Mouse (Mus musculus): Measurements from ENCODE around the gene Pts. TPM values are rescaled to one million over a fixed set of nuclear protein-coding genes. Genes with fewer than 3 reads are reported as not detected.

Gene Pts
- polyA plus RNA-seq, 2 experiments, result 64.2 to 64.3 TPM

DNA sequence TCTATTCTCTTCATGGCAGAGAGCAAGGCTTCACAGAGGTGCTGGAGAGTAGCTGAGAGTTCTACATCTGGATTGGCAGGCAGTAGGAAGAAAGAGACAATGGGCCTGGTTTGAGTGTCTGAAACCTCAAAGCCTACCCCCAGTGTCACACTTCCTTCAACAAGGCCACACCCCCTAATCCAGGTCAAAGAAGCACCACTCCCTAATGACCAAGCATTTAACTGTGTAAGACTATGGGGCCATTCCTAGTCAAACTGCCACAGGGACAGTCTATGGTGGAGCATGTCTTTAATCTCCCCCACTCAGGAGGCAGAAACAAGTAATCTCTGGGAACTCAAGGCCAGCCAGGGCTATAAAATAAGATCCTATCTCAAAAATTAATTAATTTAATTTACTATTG is 37.7 kb downstream of the Pts start:
- no peaks in the 10 kb centered on the region for H3K27me3 ChIP-seq (ENCODE audit: control insufficient read depth, insufficient read depth, low read length)
- no peak overlapping the region for H3K4me2 ChIP-seq (replicated peaks; ENCODE audit: low read depth, low read length, severe bottlenecking)
- no peaks in the 10 kb centered on the region for H3K9me3 ChIP-seq (ENCODE audit: control insufficient read depth, low read length)
- TF ChIP-seq POLR2A (IDR thresholded peaks at IDR 0.05; ENCODE audit: borderline replicate concordance, extremely low read depth, insufficient read depth, insufficient read length), result no peak
- ATAC-seq (ENCODE audit: low FRiP score, low read depth) (no peak), DNase-seq (ENCODE audit: low spot score) (no peak)
- no peaks in the 10 kb centered on the region for H3K36me3 ChIP-seq (ENCODE audit: control insufficient read depth, insufficient read depth, low read length)
- no peak overlapping the region for H3K27ac ChIP-seq (replicated peaks; ENCODE audit: low read depth, low read length)
- H3K4me3 ChIP-seq (replicated peaks; ENCODE audit: low read length), result no peak overlapping the region
- H3K9ac ChIP-seq (ENCODE audit: low read depth, low read length, severe bottlenecking), result no peak overlapping the region
- H3K4me1 ChIP-seq (ENCODE audit: control insufficient read depth, insufficient read depth, low read length), result no peaks in the 10 kb centered on the region

DNA sequence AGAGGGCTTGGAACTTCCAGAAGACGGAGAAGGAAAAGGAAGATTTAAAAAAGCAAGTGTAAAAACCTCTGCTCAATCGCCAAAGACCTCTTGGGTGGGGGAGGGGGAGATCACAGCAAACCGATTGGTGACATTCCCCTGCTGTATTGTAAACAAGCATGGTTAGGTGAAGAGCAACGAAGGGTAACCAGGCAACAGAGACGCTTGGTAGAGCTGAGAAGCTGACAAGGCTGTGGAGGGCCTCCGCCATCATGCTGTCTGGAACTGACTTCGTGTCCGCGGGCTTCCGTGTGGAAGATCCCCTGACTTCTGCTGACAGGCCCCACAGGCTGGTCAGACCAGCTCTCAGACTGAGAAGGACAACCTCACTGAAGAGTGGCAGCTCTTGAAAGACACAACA is 43.0 kb downstream of the Pts start:
- no peak overlapping the region for H3K9ac ChIP-seq (ENCODE audit: low read depth, low read length, severe bottlenecking)
- DNase-seq (ENCODE audit: low spot score), result no peak
- H3K27ac ChIP-seq (replicated peaks; ENCODE audit: low read depth, low read length), result no peak overlapping the region
- 6% methylated on average over 10 of the region's 10 CpGs for WGBS
- no peaks in the 10 kb centered on the region for H3K4me1 ChIP-seq (ENCODE audit: control insufficient read depth, insufficient read depth, low read length)
- no peak overlapping the region for H3K4me3 ChIP-seq (replicated peaks; ENCODE audit: low read length)
- no peak for ATAC-seq (ENCODE audit: low FRiP score, low read depth)
- no peaks in the 10 kb centered on the region for H3K27me3 ChIP-seq (ENCODE audit: control insufficient read depth, insufficient read depth, low read length)
- no peaks in the 10 kb centered on the region for H3K36me3 ChIP-seq (ENCODE audit: control insufficient read depth, insufficient read depth, low read length)
- TF ChIP-seq POLR2A (IDR thresholded peaks at IDR 0.05; ENCODE audit: borderline replicate concordance, extremely low read depth, insufficient read depth, insufficient read length), result no peak
- peak overlapping the region; percentile 25; the same call in 1 of the 2 replicates for H3K4me2 ChIP-seq (replicated peaks; ENCODE audit: low read depth, low read length, severe bottlenecking)
- H3K9me3 ChIP-seq (ENCODE audit: control insufficient read depth, low read length), result no peaks in the 10 kb centered on the region

DNA sequence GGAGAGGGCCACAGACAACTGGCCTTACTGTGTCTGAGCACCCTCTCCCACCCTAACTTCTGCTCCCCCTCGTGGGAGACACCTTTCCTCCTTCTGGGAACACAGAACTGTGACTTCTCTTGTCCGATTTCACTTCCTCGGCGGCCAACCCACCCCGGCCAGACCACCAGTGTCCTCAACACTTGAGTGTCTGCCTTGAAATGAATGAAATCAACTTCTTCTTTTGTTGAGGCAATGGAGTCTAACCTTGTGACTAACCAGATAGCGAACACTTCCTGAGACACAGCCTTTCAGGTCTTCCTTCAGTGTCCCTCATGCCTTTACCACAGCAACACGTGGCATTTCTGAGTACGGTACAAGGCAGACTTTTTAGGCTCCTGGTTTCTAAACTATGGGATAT is 45.8 kb downstream of the Pts start:
- WGBS, result 84% methylated on average over 8 of the region's 8 CpGs
- H3K9me3 ChIP-seq (ENCODE audit: control insufficient read depth, low read length), result no peaks in the 10 kb centered on the region
- no peak for ATAC-seq (ENCODE audit: low FRiP score, low read depth)
- H3K36me3 ChIP-seq (ENCODE audit: control insufficient read depth, insufficient read depth, low read length), result no peaks in the 10 kb centered on the region
- DNase-seq (ENCODE audit: low spot score), result no peak
- no peak overlapping the region for H3K4me3 ChIP-seq (replicated peaks; ENCODE audit: low read length)
- no peak overlapping the region for H3K27ac ChIP-seq (replicated peaks; ENCODE audit: low read depth, low read length)
- TF ChIP-seq POLR2A (IDR thresholded peaks at IDR 0.05; ENCODE audit: borderline replicate concordance, extremely low read depth, insufficient read depth, insufficient read length), result no peak
- no peaks in the 10 kb centered on the region for H3K4me1 ChIP-seq (ENCODE audit: control insufficient read depth, insufficient read depth, low read length)
- H3K9ac ChIP-seq (ENCODE audit: low read depth, low read length, severe bottlenecking), result no peak overlapping the region
- H3K27me3 ChIP-seq (ENCODE audit: control insufficient read depth, insufficient read depth, low read length), result no peaks in the 10 kb centered on the region
- H3K4me2 ChIP-seq (replicated peaks; ENCODE audit: low read depth, low read length, severe bottlenecking), result no peak overlapping the region

DNA sequence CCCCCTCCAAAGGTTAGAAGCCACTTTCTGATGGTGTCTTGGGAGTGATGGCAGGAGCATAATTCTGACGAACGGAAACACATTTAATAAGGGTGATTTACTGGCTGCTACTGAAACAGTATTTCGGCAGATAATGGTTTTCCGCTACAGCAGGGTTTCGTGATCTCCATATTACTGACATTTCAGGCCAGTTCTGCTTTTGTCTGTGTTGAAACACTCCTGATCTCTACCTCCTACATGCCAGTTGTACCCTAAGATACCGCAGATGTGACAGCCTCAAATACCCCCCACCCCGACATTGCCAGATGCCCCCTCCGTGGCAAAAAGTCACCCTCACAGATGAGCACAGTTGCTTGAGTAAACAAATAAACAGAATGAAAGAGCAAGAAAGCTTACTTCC is 49.0 kb downstream of the Pts start:
- no peaks in the 10 kb centered on the region for H3K27me3 ChIP-seq (ENCODE audit: control insufficient read depth, insufficient read depth, low read length)
- H3K27ac ChIP-seq (replicated peaks; ENCODE audit: low read depth, low read length), result no peak overlapping the region
- H3K4me3 ChIP-seq (replicated peaks; ENCODE audit: low read length), result no peak overlapping the region
- H3K36me3 ChIP-seq (ENCODE audit: control insufficient read depth, insufficient read depth, low read length), result no peaks in the 10 kb centered on the region
- no peak overlapping the region for H3K4me2 ChIP-seq (replicated peaks; ENCODE audit: low read depth, low read length, severe bottlenecking)
- WGBS, result 27% methylated on average over 8 of the region's 8 CpGs
- H3K9me3 ChIP-seq (ENCODE audit: control insufficient read depth, low read length), result no peaks in the 10 kb centered on the region
- no peaks in the 10 kb centered on the region for H3K4me1 ChIP-seq (ENCODE audit: control insufficient read depth, insufficient read depth, low read length)
- H3K9ac ChIP-seq (ENCODE audit: low read depth, low read length, severe bottlenecking), result no peak overlapping the region
- DNase-seq (ENCODE audit: low spot score) (no peak), ATAC-seq (ENCODE audit: low FRiP score, low read depth) (no peak)
- no peak for TF ChIP-seq POLR2A (IDR thresholded peaks at IDR 0.05; ENCODE audit: borderline replicate concordance, extremely low read depth, insufficient read depth, insufficient read length)

DNA sequence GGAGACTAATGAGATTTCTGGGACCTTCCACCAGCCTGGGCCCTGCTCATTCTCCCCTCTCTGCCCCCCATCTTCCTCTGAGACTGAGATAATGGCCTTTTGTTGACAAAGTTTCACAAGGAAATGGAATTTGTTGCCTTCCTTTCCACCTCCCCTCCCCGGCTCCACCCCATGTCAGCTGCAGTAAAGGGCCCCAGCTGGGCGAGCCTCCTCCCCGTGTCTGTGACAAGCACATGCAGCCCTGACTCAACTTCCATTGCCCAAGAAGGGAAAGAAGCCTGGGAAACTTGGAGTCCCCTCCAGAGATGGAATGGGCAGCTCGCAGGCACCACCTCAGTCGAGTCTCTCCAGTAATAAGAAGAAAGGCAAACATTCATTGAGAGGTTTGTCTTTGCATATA is 49.7 kb downstream of the Pts start:
- Histone ChIP-seq H3K27ac (replicated peaks; ENCODE audit: low read depth, low read length) (no peak overlapping the region), H3K9me3 (ENCODE audit: control insufficient read depth, low read length) (no peaks in the 10 kb centered on the region), H3K4me1 (ENCODE audit: control insufficient read depth, insufficient read depth, low read length) (no peaks in the 10 kb centered on the region), H3K27me3 (ENCODE audit: control insufficient read depth, insufficient read depth, low read length) (no peaks in the 10 kb centered on the region), H3K36me3 (ENCODE audit: control insufficient read depth, insufficient read depth, low read length) (no peaks in the 10 kb centered on the region), H3K4me3 (replicated peaks; ENCODE audit: low read length) (no peak overlapping the region), H3K4me2 (replicated peaks; ENCODE audit: low read depth, low read length, severe bottlenecking) (no peak overlapping the region), H3K9ac (ENCODE audit: low read depth, low read length, severe bottlenecking) (no peak overlapping the region)
- TF ChIP-seq POLR2A (IDR thresholded peaks at IDR 0.05; ENCODE audit: borderline replicate concordance, extremely low read depth, insufficient read depth, insufficient read length), result no peak
- ATAC-seq (ENCODE audit: low FRiP score, low read depth), result no peak
- WGBS, result 19% methylated on average over 5 of the region's 5 CpGs
- DNase-seq (ENCODE audit: low spot score), result no peak

DNA sequence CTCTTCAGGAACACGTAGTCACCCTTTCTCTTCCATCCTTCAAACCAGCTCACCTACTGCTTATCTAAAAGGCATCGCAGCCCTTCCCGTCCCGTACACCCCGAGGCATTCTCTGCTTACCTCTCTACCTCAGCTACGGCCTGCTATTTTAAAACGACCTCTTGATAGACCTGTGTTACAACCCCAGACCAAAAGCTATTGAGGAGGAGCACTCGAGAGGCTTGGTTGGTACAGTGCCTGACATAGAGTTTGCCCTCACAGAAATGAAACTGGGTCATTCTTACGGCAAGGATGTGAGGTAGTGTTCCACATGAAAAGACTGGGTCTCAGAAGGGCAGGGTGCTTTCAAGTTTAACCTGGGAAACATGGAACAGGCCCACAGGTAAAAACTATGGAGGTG is 51.3 kb downstream of the Pts start:
- no peak overlapping the region for H3K4me2 ChIP-seq (replicated peaks; ENCODE audit: low read depth, low read length, severe bottlenecking)
- no peak overlapping the region for H3K9ac ChIP-seq (ENCODE audit: low read depth, low read length, severe bottlenecking)
- DNase-seq (ENCODE audit: low spot score), result no peak
- no peaks in the 10 kb centered on the region for H3K9me3 ChIP-seq (ENCODE audit: control insufficient read depth, low read length)
- no peak for ATAC-seq (ENCODE audit: low FRiP score, low read depth)
- no peaks in the 10 kb centered on the region for H3K36me3 ChIP-seq (ENCODE audit: control insufficient read depth, insufficient read depth, low read length)
- no peaks in the 10 kb centered on the region for H3K27me3 ChIP-seq (ENCODE audit: control insufficient read depth, insufficient read depth, low read length)
- no peak for TF ChIP-seq POLR2A (IDR thresholded peaks at IDR 0.05; ENCODE audit: borderline replicate concordance, extremely low read depth, insufficient read depth, insufficient read length)
- H3K27ac ChIP-seq (replicated peaks; ENCODE audit: low read depth, low read length), result no peak overlapping the region
- WGBS, result 82% methylated on average over 9 of the region's 9 CpGs
- H3K4me3 ChIP-seq (replicated peaks; ENCODE audit: low read length), result no peak overlapping the region
- H3K4me1 ChIP-seq (ENCODE audit: control insufficient read depth, insufficient read depth, low read length), result no peaks in the 10 kb centered on the region
